Mouse (Mus musculus) cerebellum, adult 11-12 months (tissue): ENCODE measurements around the gene Dmrt2.

ENCODE experiments used
- DNase-seq: peaks from one replicate; pipeline ENCODE4 v3.0.0; 2022

Gene Dmrt2

GRCm38 (mm10) chr19:25698850-25699249, 26.6 kb downstream of the Dmrt2 start:
- no peak for DNase-seq

- DNase-seq = no peak
Observed at GRCm38 (mm10) chr19:25713382-25713781, 41.2 kb downstream of the Dmrt2 start.

GRCm38 (mm10) chr19:25714927-25715326, 42.7 kb downstream of the Dmrt2 start:
- no peak for DNase-seq

GRCm38 (mm10) chr19:25722616-25723015, 50.4 kb downstream of the Dmrt2 start:
- DNase-seq = no peak
